Mouse (Mus musculus): ENCODE results near the gene Shkbp1.

DNA sequence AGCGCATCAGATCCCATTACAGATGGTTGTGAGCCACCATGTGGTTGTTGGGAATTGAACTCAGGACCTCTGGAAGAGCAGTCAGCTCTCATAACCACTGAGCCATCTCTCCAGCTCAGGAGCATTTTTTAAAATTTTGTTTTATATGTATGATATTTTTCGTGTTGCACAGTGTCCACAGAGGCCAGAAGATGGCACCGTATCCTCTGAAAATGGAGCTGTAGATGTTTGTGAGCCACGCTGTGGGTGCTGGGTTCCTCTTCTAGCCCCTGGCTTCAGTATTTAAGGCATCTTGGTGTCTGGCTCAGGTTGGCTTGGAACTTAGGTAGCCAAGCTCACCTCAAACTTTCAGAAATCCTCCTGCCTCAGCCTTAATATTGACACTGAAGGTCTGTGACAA is 59.3 kb downstream of the Shkbp1 start:
- TF ChIP-seq EP300 (IDR thresholded peaks at IDR 0.05; ENCODE audit: insufficient read depth, low read depth, low read length) (no peak), CTCF (IDR thresholded peaks at IDR 0.05) (peak; percentile 19; the same call in 1 of the 2 replicates), POLR2A (IDR thresholded peaks at IDR 0.05; ENCODE audit: insufficient read depth, low read depth, low read length) (no peak)

Data from heart, adult 2 months (tissue).